Mouse (Mus musculus): ENCODE data around the gene Cela3a. TPM values are rescaled to one million over a fixed set of nuclear protein-coding genes. Genes with fewer than 3 reads are reported as not detected.
A peak's percentile ranks its signal among the peaks of the same experiment; 100 is the strongest.
"Not testable (repeated sequence)": the region's sequence is repeated elsewhere in the genome, so short reads cannot be mapped to it uniquely, and the experiment has no call there.

Cela3a gene
- polyA plus RNA-seq, 1 experiment from 2014 or later: not detected

- WGBS: 39% methylated on average over 10 of the region's 10 CpGs
- not testable (repeated sequence) for H3K4me1 ChIP-seq (ENCODE audit: control insufficient read depth, insufficient read depth, low read length)
These were observed 23.3 kb upstream of the Cela3a start for GRCm38 (mm10) chr4:137432700-137433550.

GRCm38 (mm10) chr4:137430502-137430901 is 20.9 kb upstream of the Cela3a start, which contains the start of gene Cela3b:
Gene Cela3b, minus strand, starts transcription at chr4:137430540.
- no peak within 1 kb of the TSS for H3K4me2 ChIP-seq (ENCODE audit: low read depth, low read length)
- no peak within 1 kb of the TSS for H3K9ac ChIP-seq (ENCODE audit: low read length)
- no peak for ATAC-seq (replicated peaks; ENCODE audit: extremely low read depth, insufficient read depth, low FRiP score)
- no peaks in the 10 kb centered on the region for H3K27me3 ChIP-seq (ENCODE audit: control insufficient read depth, insufficient read depth, low read length)
- H3K4me1 ChIP-seq (ENCODE audit: control insufficient read depth, insufficient read depth, low read length): no peaks in the 10 kb centered on the region
- WGBS: 61% methylated on average over 4 of the region's 4 CpGs
- H3K27ac ChIP-seq (ENCODE audit: low read length): no peak within 1 kb of the TSS
- H3K9me3 ChIP-seq (replicated peaks; ENCODE audit: control insufficient read depth, low read length): no peaks in the 10 kb centered on the region
- no peak within 1 kb of the TSS for H3K4me3 ChIP-seq (ENCODE audit: low read length)
- H3K36me3 ChIP-seq (ENCODE audit: control insufficient read depth, insufficient read depth): no peaks in the 10 kb centered on the region

More at GRCm38 (mm10) chr4:137432700-137433550, 23.3 kb upstream of the Cela3a start:
- not testable (repeated sequence) for H3K9ac ChIP-seq (ENCODE audit: low read length); H3K36me3 ChIP-seq (ENCODE audit: control insufficient read depth, insufficient read depth); H3K9me3 ChIP-seq (replicated peaks; ENCODE audit: control insufficient read depth, low read length); H3K27me3 ChIP-seq (ENCODE audit: control insufficient read depth, insufficient read depth, low read length); H3K4me2 ChIP-seq (ENCODE audit: low read depth, low read length); H3K4me3 ChIP-seq (ENCODE audit: low read length)
- peak; percentile 59 for ATAC-seq (replicated peaks; ENCODE audit: extremely low read depth, insufficient read depth, low FRiP score)
- peak overlapping the region; percentile 23 for H3K27ac ChIP-seq (ENCODE audit: low read length)

GRCm38 (mm10) chr4:137417712-137418564 is 8.3 kb upstream of the Cela3a start:
- H3K9me3 ChIP-seq (replicated peaks; ENCODE audit: control insufficient read depth, low read length): no peaks in the 10 kb centered on the region
- WGBS: 61% methylated on average over 11 of the region's 11 CpGs

GRCm38 (mm10) chr4:137414936-137415335 is 5.3 kb upstream of the Cela3a start:
- H3K27me3 ChIP-seq (ENCODE audit: control insufficient read depth, insufficient read depth, low read length): no peaks in the 10 kb centered on the region
- no peak for ATAC-seq (replicated peaks; ENCODE audit: extremely low read depth, insufficient read depth, low FRiP score)
- no peak overlapping the region for H3K4me2 ChIP-seq (ENCODE audit: low read depth, low read length)
- H3K36me3 ChIP-seq (ENCODE audit: control insufficient read depth, insufficient read depth): no peaks in the 10 kb centered on the region
- H3K4me3 ChIP-seq (ENCODE audit: low read length): no peak overlapping the region
- no peak overlapping the region for H3K9ac ChIP-seq (ENCODE audit: low read length)
- no peak overlapping the region for H3K27ac ChIP-seq (ENCODE audit: low read length)
- no peaks in the 10 kb centered on the region for H3K9me3 ChIP-seq (replicated peaks; ENCODE audit: control insufficient read depth, low read length)
- 57% methylated on average over 1 of the region's 1 CpGs for WGBS
- 0 out of 2 replicates have a peak, but pooled peaks cover 3% of the 10 kb centered on the region for H3K4me1 ChIP-seq (ENCODE audit: control insufficient read depth, insufficient read depth, low read length)

More at GRCm38 (mm10) chr4:137417712-137418564, 8.3 kb upstream of the Cela3a start:
- H3K4me2 ChIP-seq (ENCODE audit: low read depth, low read length): no peak overlapping the region
- H3K4me3 ChIP-seq (ENCODE audit: low read length): no peak overlapping the region
- no peaks in the 10 kb centered on the region for H3K36me3 ChIP-seq (ENCODE audit: control insufficient read depth, insufficient read depth)
- ATAC-seq (replicated peaks; ENCODE audit: extremely low read depth, insufficient read depth, low FRiP score): no peak
- H3K9ac ChIP-seq (ENCODE audit: low read length): no peak overlapping the region
- H3K4me1 ChIP-seq (ENCODE audit: control insufficient read depth, insufficient read depth, low read length): no peaks in the 10 kb centered on the region
- H3K27ac ChIP-seq (ENCODE audit: low read length): no peak overlapping the region
- no peaks in the 10 kb centered on the region for H3K27me3 ChIP-seq (ENCODE audit: control insufficient read depth, insufficient read depth, low read length)

GRCm38 (mm10) chr4:137412185-137412709 is 2.7 kb upstream of the Cela3a start:
- not testable (repeated sequence) for H3K9ac ChIP-seq (ENCODE audit: low read length); H3K36me3 ChIP-seq (ENCODE audit: control insufficient read depth, insufficient read depth); H3K4me3 ChIP-seq (ENCODE audit: low read length); H3K27me3 ChIP-seq (ENCODE audit: control insufficient read depth, insufficient read depth, low read length); ATAC-seq (replicated peaks; ENCODE audit: extremely low read depth, insufficient read depth, low FRiP score); H3K9me3 ChIP-seq (replicated peaks; ENCODE audit: control insufficient read depth, low read length); H3K4me2 ChIP-seq (ENCODE audit: low read depth, low read length); H3K27ac ChIP-seq (ENCODE audit: low read length); H3K4me1 ChIP-seq (ENCODE audit: control insufficient read depth, insufficient read depth, low read length)
- WGBS: 63% methylated on average over 7 of the region's 7 CpGs

- no peak overlapping the region for H3K27ac ChIP-seq (ENCODE audit: low read length)
- no peaks in the 10 kb centered on the region for H3K9me3 ChIP-seq (replicated peaks; ENCODE audit: control insufficient read depth, low read length)
- H3K4me2 ChIP-seq (ENCODE audit: low read depth, low read length): no peak overlapping the region
- H3K4me1 ChIP-seq (ENCODE audit: control insufficient read depth, insufficient read depth, low read length): no peaks in the 10 kb centered on the region
- no peaks in the 10 kb centered on the region for H3K27me3 ChIP-seq (ENCODE audit: control insufficient read depth, insufficient read depth, low read length)
- no peaks in the 10 kb centered on the region for H3K36me3 ChIP-seq (ENCODE audit: control insufficient read depth, insufficient read depth)
- ATAC-seq (replicated peaks; ENCODE audit: extremely low read depth, insufficient read depth, low FRiP score): no peak
- H3K4me3 ChIP-seq (ENCODE audit: low read length): no peak overlapping the region
- whole genome bisulfite sequencing: 74% methylated on average over 3 of the region's 3 CpGs
- H3K9ac ChIP-seq (ENCODE audit: low read length): no peak overlapping the region
These were observed 4.0 kb downstream of the Cela3a start for GRCm38 (mm10) chr4:137405571-137405970.

- H3K36me3 ChIP-seq (ENCODE audit: control insufficient read depth, insufficient read depth): no peaks in the 10 kb centered on the region
- no peak overlapping the region for H3K9ac ChIP-seq (ENCODE audit: low read length)
- ATAC-seq (replicated peaks; ENCODE audit: extremely low read depth, insufficient read depth, low FRiP score): peak; percentile 37; the same call in 1 of the 2 replicates
- peaks cover 4% of the 10 kb centered on the region; the same call in 1 of the 2 replicates for H3K9me3 ChIP-seq (replicated peaks; ENCODE audit: control insufficient read depth, low read length)
- no peaks in the 10 kb centered on the region for H3K27me3 ChIP-seq (ENCODE audit: control insufficient read depth, insufficient read depth, low read length)
- no peak overlapping the region for H3K4me2 ChIP-seq (ENCODE audit: low read depth, low read length)
- H3K27ac ChIP-seq (ENCODE audit: low read length): no peak overlapping the region
- H3K4me3 ChIP-seq (ENCODE audit: low read length): no peak overlapping the region
- no peaks in the 10 kb centered on the region for H3K4me1 ChIP-seq (ENCODE audit: control insufficient read depth, insufficient read depth, low read length)
- WGBS: 56% methylated on average over 15 of the region's 15 CpGs
These were observed 12.7 kb downstream of the Cela3a start for GRCm38 (mm10) chr4:137396641-137397525.

- Histone ChIP-seq H3K27ac (ENCODE audit: low read length) (no peak overlapping the region), H3K4me3 (ENCODE audit: low read length) (no peak overlapping the region), H3K4me2 (ENCODE audit: low read depth, low read length) (no peak overlapping the region), H3K4me1 (ENCODE audit: control insufficient read depth, insufficient read depth, low read length) (0 out of 2 replicates have a peak, but pooled peaks cover 5% of the 10 kb centered on the region), H3K36me3 (ENCODE audit: control insufficient read depth, insufficient read depth) (no peaks in the 10 kb centered on the region), H3K9ac (ENCODE audit: low read length) (no peak overlapping the region), H3K27me3 (ENCODE audit: control insufficient read depth, insufficient read depth, low read length) (no peaks in the 10 kb centered on the region), H3K9me3 (replicated peaks; ENCODE audit: control insufficient read depth, low read length) (peaks cover 7% of the 10 kb centered on the region; the same call in 1 of the 2 replicates)
- ATAC-seq (replicated peaks; ENCODE audit: extremely low read depth, insufficient read depth, low FRiP score): no peak
- WGBS: 53% methylated on average over 9 of the region's 9 CpGs
These were observed 16.0 kb downstream of the Cela3a start for GRCm38 (mm10) chr4:137393378-137394135.
